In genomic region chr7:109708961-109709382, GRCm38 (mm10) we compare ENCODE assay signal across 10 mouse cellular contexts. TPM values are rescaled to one million over a fixed set of nuclear protein-coding genes. Genes with fewer than 3 reads are reported as not detected.
DNase-seq lines count a peak whose midpoint lies in the region; ATAC-seq and TF ChIP-seq lines count a peak whose summit lies in the region.
"Had no signal": no experiment of that assay in that cellular context is flagged by ENCODE, and none has a peak within 500 bp of the region (broad histone marks: within the 10 kb centered on the region; RNA-seq: fewer than 3 reads in every experiment).

No protein-coding gene starts in this region.

- no peak for ATAC-seq in liver, postnatal 0 days
- ATAC-seq in kidney, embryonic 16.5 days (ENCODE audit: low FRiP score, low TSS enrichment) = peak; percentile 85
- ATAC-seq in stomach, embryonic 16.5 days (ENCODE audit: insufficient read depth, low FRiP score) = peak; percentile 42; the same call in 1 of the 2 replicates
- ATAC-seq in hindbrain, embryonic 16.5 days = no peak

- WGBS in liver, adult 2 months = 77% methylated on average over 3 of the region's 3 CpGs
- WGBS in liver, postnatal 0 days (ENCODE audit: insufficient replicate concordance) = 63% methylated on average over 3 of the region's 3 CpGs
- WGBS in kidney, embryonic 16.5 days = 44% methylated on average over 3 of the region's 3 CpGs
- 20% methylated on average over 3 of the region's 3 CpGs for WGBS in stomach, embryonic 16.5 days
- WGBS in hindbrain, embryonic 16.5 days = 69% methylated on average over 3 of the region's 3 CpGs

- TF ChIP-seq POLR2A in liver, adult 2 months (IDR thresholded peaks at IDR 0.05; ENCODE audit: extremely low read depth, insufficient read depth, low read length) = no peak

- no peak for TF ChIP-seq EP300 in liver, postnatal 0 days (IDR thresholded peaks at IDR 0.05; ENCODE audit: low read depth)

- peak; percentile 28 for DNase-seq in liver, adult 2 months (ENCODE audit: extremely low read depth, low read depth, low spot score)
- DNase-seq in liver, postnatal 0 days = no peak
- peak; percentile 71 to 84 for DNase-seq in heart, adult 18-20 months
- DNase-seq in right cerebral cortex, postnatal 36 days (ENCODE audit: low spot score in 2 of 2) = no peak
- DNase-seq in left cerebral cortex, adult 8-10 months (ENCODE audit: low spot score in 2 of 2) = no peak

- H3K4me1 ChIP-seq in liver, adult 2 months (ENCODE audit: control insufficient read depth, insufficient read depth, low read length) = 0 out of 2 replicates have a peak, but pooled peaks cover 4% of the 10 kb centered on the region
- H3K4me1 ChIP-seq in liver, postnatal 0 days (ENCODE audit: insufficient read depth) = no peaks in the 10 kb centered on the region
- peaks cover 13% of the 10 kb centered on the region for H3K4me1 ChIP-seq in kidney, embryonic 16.5 days (ENCODE audit: insufficient read depth, low read length)
- H3K4me1 ChIP-seq in stomach, embryonic 16.5 days (ENCODE audit: control insufficient read depth, insufficient read depth, low read length) = peaks cover 26% of the 10 kb centered on the region
- no peaks in the 10 kb centered on the region for H3K4me1 ChIP-seq in hindbrain, embryonic 16.5 days (ENCODE audit: control insufficient read depth, insufficient read depth, low read depth, low read length)

- H3K27me3 ChIP-seq in liver, adult 2 months (ENCODE audit: control insufficient read depth, insufficient read depth, low read length) = no peaks in the 10 kb centered on the region
- H3K27me3 ChIP-seq in liver, postnatal 0 days (ENCODE audit: insufficient read depth, low read length) = no peaks in the 10 kb centered on the region
- no peaks in the 10 kb centered on the region for H3K27me3 ChIP-seq in kidney, embryonic 16.5 days (ENCODE audit: insufficient read depth, low read length)
- no peaks in the 10 kb centered on the region for H3K27me3 ChIP-seq in stomach, embryonic 16.5 days (ENCODE audit: control insufficient read depth, insufficient read depth, low read length)
- no peaks in the 10 kb centered on the region for H3K27me3 ChIP-seq in hindbrain, embryonic 16.5 days (replicated peaks; ENCODE audit: control insufficient read depth, insufficient read depth, low read length)

- no peak overlapping the region for H3K9ac ChIP-seq in liver, adult 2 months (ENCODE audit: low read depth, low read length)
- H3K9ac ChIP-seq in liver, postnatal 0 days (replicated peaks) = no peak overlapping the region
- no peak overlapping the region for H3K9ac ChIP-seq in kidney, embryonic 16.5 days (replicated peaks; ENCODE audit: low read length)
- H3K9ac ChIP-seq in stomach, embryonic 16.5 days (ENCODE audit: low read length) = no peak overlapping the region
- no peak overlapping the region for H3K9ac ChIP-seq in hindbrain, embryonic 16.5 days (ENCODE audit: low read depth, low read length)

- H3K36me3 ChIP-seq in liver, adult 2 months (ENCODE audit: control insufficient read depth, insufficient read depth, low read length) = peaks cover 36% of the 10 kb centered on the region
- peaks cover 37% of the 10 kb centered on the region for H3K36me3 ChIP-seq in liver, postnatal 0 days (replicated peaks; ENCODE audit: insufficient read depth, low read length)
- H3K36me3 ChIP-seq in kidney, embryonic 16.5 days (ENCODE audit: insufficient read depth, low read length) = peaks cover 16% of the 10 kb centered on the region
- peaks cover 7% of the 10 kb centered on the region; the same call in 1 of the 2 replicates for H3K36me3 ChIP-seq in stomach, embryonic 16.5 days (ENCODE audit: control insufficient read depth, insufficient read depth, low read length)
- H3K36me3 ChIP-seq in hindbrain, embryonic 16.5 days (ENCODE audit: control insufficient read depth, insufficient read depth, low read length) = 0 out of 2 replicates have a peak, but pooled peaks cover 2% of the 10 kb centered on the region

- no peak overlapping the region for H3K4me3 ChIP-seq in liver, adult 2 months (ENCODE audit: insufficient read depth, low read depth, low read length)
- no peak overlapping the region for H3K4me3 ChIP-seq in liver, postnatal 0 days (ENCODE audit: low read depth, low read length)
- H3K4me3 ChIP-seq in kidney, embryonic 16.5 days (ENCODE audit: low read length) = no peak overlapping the region
- H3K4me3 ChIP-seq in stomach, embryonic 16.5 days (replicated peaks; ENCODE audit: low read length) = no peak overlapping the region
- no peak overlapping the region for H3K4me3 ChIP-seq in hindbrain, embryonic 16.5 days (ENCODE audit: low read length)

- no peak overlapping the region for H3K4me2 ChIP-seq in liver, postnatal 0 days (ENCODE audit: low read depth, low read length)
- no peak overlapping the region for H3K4me2 ChIP-seq in kidney, embryonic 16.5 days (replicated peaks; ENCODE audit: low read depth, low read length)
- H3K4me2 ChIP-seq in stomach, embryonic 16.5 days (ENCODE audit: low read depth, low read length) = no peak overlapping the region
- no peak overlapping the region for H3K4me2 ChIP-seq in hindbrain, embryonic 16.5 days (ENCODE audit: low read length)

- H3K27ac ChIP-seq in liver, adult 2 months (replicated peaks; ENCODE audit: insufficient read depth, low read depth, low read length) = 0 out of 2 replicates have a peak overlapping the region, but pooled peaks have one; percentile 32
- no peak overlapping the region for H3K27ac ChIP-seq in liver, postnatal 0 days (ENCODE audit: low read depth)
- peak overlapping the region; percentile 84 for H3K27ac ChIP-seq in kidney, embryonic 16.5 days (ENCODE audit: low read length)
- peak overlapping the region; percentile 74 for H3K27ac ChIP-seq in stomach, embryonic 16.5 days (ENCODE audit: low read length)
- no peak overlapping the region for H3K27ac ChIP-seq in hindbrain, embryonic 16.5 days (ENCODE audit: low read depth, low read length)

- no peaks in the 10 kb centered on the region for H3K9me3 ChIP-seq in liver, postnatal 0 days (ENCODE audit: low read length)
- no peaks in the 10 kb centered on the region for H3K9me3 ChIP-seq in kidney, embryonic 16.5 days (ENCODE audit: low read length)
- no peaks in the 10 kb centered on the region for H3K9me3 ChIP-seq in stomach, embryonic 16.5 days (replicated peaks; ENCODE audit: control insufficient read depth, low read length)
- no peaks in the 10 kb centered on the region for H3K9me3 ChIP-seq in hindbrain, embryonic 16.5 days (ENCODE audit: control insufficient read depth, low read length)

- no peaks in the 10 kb centered on the region for H3K79me2 ChIP-seq in liver, adult 2 months (ENCODE audit: control insufficient read depth, insufficient read depth, low read length)

- no peak for TF ChIP-seq CTCF in liver, adult 2 months (IDR thresholded peaks at IDR 0.05; ENCODE audit: low read depth, low read length)
- no peak for TF ChIP-seq CTCF in liver, postnatal 0 days (IDR thresholded peaks at IDR 0.05; ENCODE audit: low read depth)

RNA-seq across cellular contexts. Expression of gene Akip1, which starts 5.5 kb away (rescaled TPM):
- 17.2 and 20.2 TPM in 2 replicates for total RNA-seq in liver, adult 2 months (2014; rRNA removed)
- 14.0 and 15.9 TPM in 2 replicates for polyA plus RNA-seq in liver, adult 2 months (2012; rRNA removed)
- polyA plus RNA-seq in liver, postnatal 0 days (2015; fragmentation: Nextera tagmentation; extraction: Ambion mirVana) = 23.7 and 24.5 TPM in 2 replicates
- 10 to 100 TPM; 13.5 to 14.7 TPM for total RNA-seq in heart, adult 18-20 months (2021)
- 32.8 and 34.0 TPM in 2 replicates for polyA plus RNA-seq in kidney, embryonic 16.5 days (2015; fragmentation: Nextera tagmentation; extraction: Ambion mirVana)
- 42.5 and 42.7 TPM in 2 replicates for polyA plus RNA-seq in stomach, embryonic 16.5 days (2015; fragmentation: Nextera tagmentation; extraction: Ambion mirVana)
- total RNA-seq in left cerebral cortex, adult 8-10 months (2022) = 1 to 10 TPM; 5.1 to 7.6 (median 6.3) TPM
- 16.7 and 17.7 TPM in 2 replicates for polyA plus RNA-seq in hindbrain, embryonic 16.5 days (2015; fragmentation: Nextera tagmentation; extraction: Ambion mirVana)

RNA-seq across cellular contexts. Expression of gene St5, which starts 5.6 kb away (rescaled TPM):
- 8.3 and 22.6 TPM in 2 replicates for total RNA-seq in liver, adult 2 months (2014; rRNA removed)
- 36.4 and 44.1 TPM in 2 replicates for polyA plus RNA-seq in liver, adult 2 months (2012; rRNA removed)
- polyA plus RNA-seq in liver, postnatal 0 days (2015; fragmentation: Nextera tagmentation; extraction: Ambion mirVana) = 33.4 and 33.9 TPM in 2 replicates
- total RNA-seq in heart, adult 18-20 months (2021) = 10 to 100 TPM; 19.3 to 27.9 TPM
- 38.0 and 42.1 TPM in 2 replicates for polyA plus RNA-seq in kidney, embryonic 16.5 days (2015; fragmentation: Nextera tagmentation; extraction: Ambion mirVana)
- 64.0 and 68.3 TPM in 2 replicates for polyA plus RNA-seq in stomach, embryonic 16.5 days (2015; fragmentation: Nextera tagmentation; extraction: Ambion mirVana)
- total RNA-seq in left cerebral cortex, adult 8-10 months (2022) = 10 to 100 TPM; 14.4 to 18.3 (median 15.7) TPM
- polyA plus RNA-seq in hindbrain, embryonic 16.5 days (2015; fragmentation: Nextera tagmentation; extraction: Ambion mirVana) = 21.3 and 27.5 TPM in 2 replicates
- total RNA-seq: neutrophil, adult 5-6 weeks had no signal

RNA-seq across cellular contexts. Expression of gene BC051019, which starts 14.7 kb away (rescaled TPM):
- total RNA-seq in liver, adult 2 months (2014; rRNA removed) = not detected in 2 replicates
- not detected in 2 replicates for polyA plus RNA-seq in liver, adult 2 months (2012; rRNA removed)
- 0.08 TPM in 1 of 2 replicates, not detected in the other for polyA plus RNA-seq in liver, postnatal 0 days (2015; fragmentation: Nextera tagmentation; extraction: Ambion mirVana)
- under 1 TPM in 1 of 2 experiments, not detected in 1; 0.64 TPM for total RNA-seq in heart, adult 18-20 months (2021)
- 0.25 TPM in 1 of 2 replicates, not detected in the other for polyA plus RNA-seq in kidney, embryonic 16.5 days (2015; fragmentation: Nextera tagmentation; extraction: Ambion mirVana)
- 0.23 and 0.45 TPM in 2 replicates for polyA plus RNA-seq in stomach, embryonic 16.5 days (2015; fragmentation: Nextera tagmentation; extraction: Ambion mirVana)
- not detected for total RNA-seq in left cerebral cortex, adult 8-10 months (2022)
- polyA plus RNA-seq in hindbrain, embryonic 16.5 days (2015; fragmentation: Nextera tagmentation; extraction: Ambion mirVana) = 0.28 and 0.31 TPM in 2 replicates
- total RNA-seq: granulocyte monocyte progenitor cell, adult 5-6 weeks; neutrophil, adult 5-6 weeks had no signal

RNA-seq across cellular contexts. Expression of gene Ascl3, which starts 22.6 kb away (rescaled TPM):
- total RNA-seq in liver, adult 2 months (2014; rRNA removed) = not detected in 2 replicates
- polyA plus RNA-seq in liver, adult 2 months (2012; rRNA removed) = 0.18 TPM in 1 of 2 replicates, not detected in the other
- not detected in 2 replicates for polyA plus RNA-seq in liver, postnatal 0 days (2015; fragmentation: Nextera tagmentation; extraction: Ambion mirVana)
- not detected for total RNA-seq in heart, adult 18-20 months (2021)
- polyA plus RNA-seq in kidney, embryonic 16.5 days (2015; fragmentation: Nextera tagmentation; extraction: Ambion mirVana) = 0.36 TPM in 1 of 2 replicates, not detected in the other
- polyA plus RNA-seq in stomach, embryonic 16.5 days (2015; fragmentation: Nextera tagmentation; extraction: Ambion mirVana) = 0.21 TPM in 1 of 2 replicates, not detected in the other
- total RNA-seq in left cerebral cortex, adult 8-10 months (2022) = not detected
- polyA plus RNA-seq in hindbrain, embryonic 16.5 days (2015; fragmentation: Nextera tagmentation; extraction: Ambion mirVana) = 0.47 and 0.54 TPM in 2 replicates
- total RNA-seq: granulocyte monocyte progenitor cell, adult 5-6 weeks; neutrophil, adult 5-6 weeks had no signal

RNA-seq across cellular contexts. Expression of gene Tmem9b, which starts 43.7 kb away (rescaled TPM):
- 25.2 and 26.3 TPM in 2 replicates for total RNA-seq in liver, adult 2 months (2014; rRNA removed)
- polyA plus RNA-seq in liver, adult 2 months (2012; rRNA removed) = 16.5 and 18.4 TPM in 2 replicates
- 40.5 and 40.8 TPM in 2 replicates for polyA plus RNA-seq in liver, postnatal 0 days (2015; fragmentation: Nextera tagmentation; extraction: Ambion mirVana)
- total RNA-seq in heart, adult 18-20 months (2021) = 10 to 100 TPM; 29.2 to 31.1 TPM
- 60.2 and 64.1 TPM in 2 replicates for polyA plus RNA-seq in kidney, embryonic 16.5 days (2015; fragmentation: Nextera tagmentation; extraction: Ambion mirVana)
- 78.6 and 84.0 TPM in 2 replicates for polyA plus RNA-seq in stomach, embryonic 16.5 days (2015; fragmentation: Nextera tagmentation; extraction: Ambion mirVana)
- 10 to 100 TPM; 91.8 to 93.5 (median 92.3) TPM for total RNA-seq in left cerebral cortex, adult 8-10 months (2022)
- polyA plus RNA-seq in hindbrain, embryonic 16.5 days (2015; fragmentation: Nextera tagmentation; extraction: Ambion mirVana) = 138 and 147 TPM in 2 replicates

Comparison
In these comparisons a context has a peak if more than half of its experiments do, and no peak if none do; other contexts are left out.
1. DNase-seq: peak in liver, adult 2 months (single experiment) and heart, adult 18-20 months (2 of 2); none in liver, postnatal 0 days (single experiment), right cerebral cortex, postnatal 36 days (0 of 2) and left cerebral cortex, adult 8-10 months (0 of 2).
2. H3K27ac ChIP-seq: peak in liver, adult 2 months (single experiment), kidney, embryonic 16.5 days (single experiment) and stomach, embryonic 16.5 days (single experiment); none in liver, postnatal 0 days (single experiment) and hindbrain, embryonic 16.5 days (single experiment).
3. ATAC-seq: peak in kidney, embryonic 16.5 days (single experiment) and stomach, embryonic 16.5 days (single experiment); none in liver, postnatal 0 days (single experiment) and hindbrain, embryonic 16.5 days (single experiment).